Comparison of ENCODE assay signal across 16 mouse cellular contexts in the genomic region with DNA sequence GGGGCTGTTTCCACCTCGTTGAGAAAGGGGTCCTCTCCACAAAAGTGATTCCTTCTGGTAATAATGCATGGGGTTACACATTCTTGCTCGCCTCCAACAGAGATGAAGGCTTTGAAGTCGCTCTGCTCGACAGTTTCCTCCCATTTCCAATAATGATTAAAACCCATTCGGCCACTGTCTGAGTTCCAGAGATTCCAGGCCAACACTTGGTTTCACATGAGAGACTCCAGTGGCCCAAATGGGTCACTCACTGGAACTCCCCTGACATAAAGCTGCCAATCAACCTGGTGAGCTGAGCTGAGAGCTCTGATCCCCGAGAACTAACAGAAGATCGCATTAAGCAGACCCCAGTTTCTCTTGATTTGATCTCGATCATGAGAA. TPM values are rescaled to one million over a fixed set of nuclear protein-coding genes. Genes with fewer than 3 reads are reported as not detected.
DNase-seq lines count a peak whose midpoint lies in the region; ATAC-seq and TF ChIP-seq lines count a peak whose summit lies in the region.
"Had no signal": no experiment of that assay in that cellular context is flagged by ENCODE, and none has a peak within 500 bp of the region (broad histone marks: within the 10 kb centered on the region; RNA-seq: fewer than 3 reads in every experiment).

No protein-coding gene starts in this region.

- H3K27ac ChIP-seq in liver, adult 2 months (replicated peaks; ENCODE audit: insufficient read depth, low read depth, low read length), result no peak overlapping the region
- no peak overlapping the region for H3K27ac ChIP-seq in intestine, embryonic 15.5 days
- peak overlapping the region; percentile 77 for H3K27ac ChIP-seq in kidney, embryonic 14.5 days (ENCODE audit: low read depth, low read length)
- H3K27ac ChIP-seq in forebrain, embryonic 14.5 days (ENCODE audit: low read depth, low read length), result no peak overlapping the region
- H3K27ac ChIP-seq: forebrain, embryonic 13.5 days had no signal

- H3K4me2 ChIP-seq in intestine, embryonic 15.5 days (replicated peaks), result peak overlapping the region; percentile 31
- H3K4me2 ChIP-seq in kidney, embryonic 14.5 days (replicated peaks; ENCODE audit: low read depth, low read length), result peak overlapping the region; percentile 31
- H3K4me2 ChIP-seq in forebrain, embryonic 14.5 days (ENCODE audit: low read length), result no peak overlapping the region
- H3K4me2 ChIP-seq: forebrain, embryonic 13.5 days had no signal

- no peak overlapping the region for H3K4me3 ChIP-seq in liver, adult 2 months (ENCODE audit: insufficient read depth, low read depth, low read length)
- no peak overlapping the region for H3K4me3 ChIP-seq in intestine, embryonic 15.5 days (replicated peaks)
- no peak overlapping the region for H3K4me3 ChIP-seq in kidney, embryonic 14.5 days (ENCODE audit: low read length)
- no peak overlapping the region for H3K4me3 ChIP-seq in forebrain, embryonic 14.5 days (ENCODE audit: low read depth, low read length)
- H3K4me3 ChIP-seq: forebrain, embryonic 13.5 days had no signal

- no peaks in the 10 kb centered on the region for H3K79me2 ChIP-seq in liver, adult 2 months (ENCODE audit: control insufficient read depth, insufficient read depth, low read length)

- no peak overlapping the region for H3K9ac ChIP-seq in liver, adult 2 months (ENCODE audit: low read depth, low read length)
- H3K9ac ChIP-seq in intestine, embryonic 15.5 days, result no peak overlapping the region
- no peak overlapping the region for H3K9ac ChIP-seq in kidney, embryonic 14.5 days (ENCODE audit: low read depth, low read length)
- H3K9ac ChIP-seq in forebrain, embryonic 14.5 days (ENCODE audit: low read length), result no peak overlapping the region
- H3K9ac ChIP-seq: forebrain, embryonic 13.5 days had no signal

- H3K9me3 ChIP-seq in intestine, embryonic 15.5 days, result no peaks in the 10 kb centered on the region
- H3K9me3 ChIP-seq in kidney, embryonic 14.5 days (ENCODE audit: control insufficient read depth, low read length), result no peaks in the 10 kb centered on the region
- H3K9me3 ChIP-seq in forebrain, embryonic 14.5 days (replicated peaks; ENCODE audit: control insufficient read depth, low read length), result no peaks in the 10 kb centered on the region
- H3K9me3 ChIP-seq: forebrain, embryonic 13.5 days had no signal

- DNase-seq in liver, adult 2 months (ENCODE audit: extremely low read depth, low read depth, low spot score), result peak; percentile 17
- no peak for DNase-seq in liver
- DNase-seq in kidney, postnatal 4 days, result peak; percentile 58 to 74
- DNase-seq in left cerebral cortex, adult 18-20 months (ENCODE audit: low spot score in 2 of 2), result no peak
- DNase-seq in cerebellum, postnatal 25 days, result no peak
- DNase-seq in forebrain, embryonic 14.5 days (ENCODE audit: low spot score), result no peak
- DNase-seq: adrenal gland, adult 8-10 months; cerebellum, postnatal 14 days; heart, postnatal 4 days had no signal

- TF ChIP-seq POLR2A in liver, adult 2 months (IDR thresholded peaks at IDR 0.05; ENCODE audit: extremely low read depth, insufficient read depth, low read length), result no peak

- peak; percentile 27; the same call in 1 of the 2 replicates for ATAC-seq in intestine, embryonic 15.5 days
- peak; percentile 85 for ATAC-seq in kidney, embryonic 14.5 days (ENCODE audit: low FRiP score, low TSS enrichment)
- no peak for ATAC-seq in forebrain, embryonic 14.5 days
- ATAC-seq: forebrain, embryonic 13.5 days; hindbrain, embryonic 16.5 days had no signal

- no peaks in the 10 kb centered on the region for H3K27me3 ChIP-seq in liver, adult 2 months (ENCODE audit: control insufficient read depth, insufficient read depth, low read length)
- no peaks in the 10 kb centered on the region for H3K27me3 ChIP-seq in intestine, embryonic 15.5 days (replicated peaks)
- no peaks in the 10 kb centered on the region for H3K27me3 ChIP-seq in kidney, embryonic 14.5 days (ENCODE audit: control insufficient read depth, insufficient read depth, low read length)
- H3K27me3 ChIP-seq in forebrain, embryonic 14.5 days (replicated peaks; ENCODE audit: control insufficient read depth, insufficient read depth, low read length), result no peaks in the 10 kb centered on the region
- H3K27me3 ChIP-seq: forebrain, embryonic 13.5 days had no signal

- TF ChIP-seq CTCF in liver, adult 2 months (IDR thresholded peaks at IDR 0.05; ENCODE audit: low read depth, low read length), result no peak

- 42% methylated on average over 8 of the region's 8 CpGs for WGBS in liver, adult 2 months
- 43% methylated on average over 8 of the region's 8 CpGs for WGBS in intestine, embryonic 15.5 days
- WGBS in kidney, embryonic 14.5 days, result 8% methylated on average over 8 of the region's 8 CpGs
- WGBS in forebrain, embryonic 14.5 days, result 68% methylated on average over 8 of the region's 8 CpGs

- H3K36me3 ChIP-seq in liver, adult 2 months (ENCODE audit: control insufficient read depth, insufficient read depth, low read length), result no peaks in the 10 kb centered on the region
- no peaks in the 10 kb centered on the region for H3K36me3 ChIP-seq in intestine, embryonic 15.5 days
- H3K36me3 ChIP-seq in kidney, embryonic 14.5 days (ENCODE audit: control insufficient read depth, insufficient read depth, low read length), result no peaks in the 10 kb centered on the region
- no peaks in the 10 kb centered on the region for H3K36me3 ChIP-seq in forebrain, embryonic 14.5 days (ENCODE audit: control insufficient read depth, insufficient read depth, low read length)

- H3K4me1 ChIP-seq in liver, adult 2 months (ENCODE audit: control insufficient read depth, insufficient read depth, low read length), result peaks cover 1% of the 10 kb centered on the region; the same call in 1 of the 2 replicates
- H3K4me1 ChIP-seq in intestine, embryonic 15.5 days (replicated peaks), result no peaks in the 10 kb centered on the region; the same call in 1 of the 2 replicates
- peaks cover 46% of the 10 kb centered on the region for H3K4me1 ChIP-seq in kidney, embryonic 14.5 days (ENCODE audit: control insufficient read depth, insufficient read depth, low read length)
- H3K4me1 ChIP-seq in forebrain, embryonic 14.5 days (ENCODE audit: control insufficient read depth, insufficient read depth, low read length), result no peaks in the 10 kb centered on the region
- H3K4me1 ChIP-seq: forebrain, embryonic 13.5 days had no signal

RNA-seq across cellular contexts. Expression of a gene that starts 31.6 kb away (rescaled TPM):
- 1.6 and 1.7 TPM in 2 replicates for total RNA-seq in liver, adult 2 months (2014; rRNA removed)
- 0.75 and 1.0 TPM in 2 replicates for polyA plus RNA-seq in liver, adult 2 months (2012; rRNA removed)
- 16.4 and 19.3 TPM in 2 replicates for polyA plus RNA-seq in intestine, embryonic 15.5 days (2015; fragmentation: Nextera tagmentation; extraction: Ambion mirVana)
- polyA plus RNA-seq in kidney, embryonic 14.5 days (2014; fragmentation: Nextera tagmentation; extraction: Ambion mirVana), result 27.7 and 40.7 TPM in 2 replicates
- total RNA-seq in left cerebral cortex, adult 18-20 months (2021), result 1 to 10 TPM; 4.8 to 6.4 TPM
- 3.2 and 3.8 TPM in 2 replicates for polyA plus RNA-seq in forebrain, embryonic 14.5 days (2014; fragmentation: Nextera tagmentation; extraction: Ambion mirVana)
- total RNA-seq: granulocyte monocyte progenitor cell, adult 5-6 weeks; megakaryocyte, adult 5-6 weeks; MEL had no signal

Comparison
In these comparisons a context has a peak if more than half of its experiments do, and no peak if none do; other contexts are left out.
1. DNase-seq: peak in liver, adult 2 months (single experiment) and kidney, postnatal 4 days (2 of 2); none in liver (single experiment), left cerebral cortex, adult 18-20 months (0 of 2), cerebellum, postnatal 25 days (0 of 2) and forebrain, embryonic 14.5 days (single experiment).